In genomic region chr2:68292539-68293320, GRCm38 (mm10) we compare ENCODE assay signal across 15 mouse cellular contexts.
DNase-seq lines count a peak whose midpoint lies in the region; ATAC-seq lines count a peak whose summit lies in the region.
"Had no signal": no experiment of that assay in that cellular context is flagged by ENCODE, and none has a peak within 500 bp of the region (broad histone marks: within the 10 kb centered on the region; RNA-seq: fewer than 3 reads in every experiment).

No protein-coding gene starts in this region.

- no peak overlapping the region for H3K9ac ChIP-seq in kidney, embryonic 16.5 days (replicated peaks; ENCODE audit: low read length)
- no peak overlapping the region for H3K9ac ChIP-seq in limb, embryonic 12.5 days (replicated peaks)
- H3K9ac ChIP-seq: embryonic facial prominence, embryonic 13.5 days; forebrain, embryonic 12.5 days; limb, embryonic 15.5 days had no signal

- no peak overlapping the region for H3K27ac ChIP-seq in kidney, embryonic 16.5 days (ENCODE audit: low read length)
- H3K27ac ChIP-seq in limb, embryonic 12.5 days: no peak overlapping the region
- H3K27ac ChIP-seq: embryonic facial prominence, embryonic 13.5 days; forebrain, embryonic 12.5 days; heart, adult 2 months; limb, embryonic 15.5 days had no signal

- H3K4me2 ChIP-seq in kidney, embryonic 16.5 days (replicated peaks; ENCODE audit: low read depth, low read length): no peak overlapping the region
- H3K4me2 ChIP-seq in limb, embryonic 12.5 days: no peak overlapping the region
- H3K4me2 ChIP-seq: embryonic facial prominence, embryonic 13.5 days; forebrain, embryonic 12.5 days; limb, embryonic 15.5 days had no signal

- H3K4me1 ChIP-seq in kidney, embryonic 16.5 days (ENCODE audit: insufficient read depth, low read length): 0 out of 2 replicates have a peak, but pooled peaks cover 16% of the 10 kb centered on the region
- peaks cover 14% of the 10 kb centered on the region for H3K4me1 ChIP-seq in limb, embryonic 12.5 days (replicated peaks)
- H3K4me1 ChIP-seq: embryonic facial prominence, embryonic 13.5 days; forebrain, embryonic 12.5 days; limb, embryonic 15.5 days had no signal

- H3K9me3 ChIP-seq in kidney, embryonic 16.5 days (ENCODE audit: low read length): no peaks in the 10 kb centered on the region
- H3K9me3 ChIP-seq in limb, embryonic 12.5 days: no peaks in the 10 kb centered on the region
- H3K9me3 ChIP-seq: embryonic facial prominence, embryonic 13.5 days; forebrain, embryonic 12.5 days; limb, embryonic 15.5 days had no signal

- DNase-seq in kidney, postnatal 36 days: no peak
- DNase-seq in urinary bladder, postnatal 14 days (ENCODE audit: low spot score): peak; percentile 14
- DNase-seq in urinary bladder, postnatal 36 days (ENCODE audit: low spot score in 2 of 2): no peak
- peak; percentile 7 for DNase-seq in yolk sac, embryonic 10.5 days (ENCODE audit: low spot score)
- DNase-seq in right cerebral cortex, postnatal 36 days (ENCODE audit: low spot score in 2 of 2): no peak
- DNase-seq in left cerebral cortex, adult 18-20 months (ENCODE audit: low spot score in 2 of 2): no peak
- DNase-seq: cerebellum, adult 8-10 months; heart, adult 2 months; lung, postnatal 4 days had no signal

- H3K27me3 ChIP-seq in kidney, embryonic 16.5 days (ENCODE audit: insufficient read depth, low read length): no peaks in the 10 kb centered on the region
- H3K27me3 ChIP-seq in limb, embryonic 12.5 days: no peaks in the 10 kb centered on the region
- H3K27me3 ChIP-seq: embryonic facial prominence, embryonic 13.5 days; forebrain, embryonic 12.5 days; limb, embryonic 15.5 days had no signal

- WGBS in kidney, embryonic 16.5 days: 42% methylated on average over 16 of the region's 16 CpGs
- WGBS in limb, embryonic 12.5 days: 35% methylated on average over 16 of the region's 16 CpGs

- 0 out of 2 replicates have a peak, but pooled peaks cover 3% of the 10 kb centered on the region for H3K36me3 ChIP-seq in kidney, embryonic 16.5 days (ENCODE audit: insufficient read depth, low read length)
- H3K36me3 ChIP-seq in limb, embryonic 12.5 days: no peaks in the 10 kb centered on the region
- H3K36me3 ChIP-seq: embryonic facial prominence, embryonic 13.5 days; forebrain, embryonic 12.5 days; limb, embryonic 15.5 days had no signal

- H3K4me3 ChIP-seq in kidney, embryonic 16.5 days (ENCODE audit: low read length): no peak overlapping the region
- no peak overlapping the region for H3K4me3 ChIP-seq in limb, embryonic 12.5 days (replicated peaks)
- H3K4me3 ChIP-seq: embryonic facial prominence, embryonic 13.5 days; forebrain, embryonic 12.5 days; heart, adult 2 months; limb, embryonic 15.5 days had no signal

- peak; percentile 84 for ATAC-seq in kidney, embryonic 16.5 days (ENCODE audit: low FRiP score, low TSS enrichment)
- ATAC-seq in limb, embryonic 12.5 days (ENCODE audit: insufficient number of reproducible peaks, insufficient read depth, low FRiP score, low TSS enrichment, low read depth): peak; percentile 50; the same call in 1 of the 2 replicates
- ATAC-seq: CD4-positive, CD25-positive, alpha-beta regulatory T cell, adult 4 months had no signal

Comparison
In these comparisons a context has a peak if more than half of its experiments do, and no peak if none do; other contexts are left out.
1. DNase-seq: peak in urinary bladder, postnatal 14 days (single experiment) and yolk sac, embryonic 10.5 days (single experiment); none in kidney, postnatal 36 days (0 of 2), urinary bladder, postnatal 36 days (0 of 2), right cerebral cortex, postnatal 36 days (0 of 2) and left cerebral cortex, adult 18-20 months (0 of 2).